Mouse (Mus musculus) lung, postnatal 0 days (tissue): ENCODE data around the gene Wipf1.

Experiments used
- CTCF ChIP-seq: IDR thresholded peaks from 2 replicates; pipeline ENCODE4 v1.5.1; 2016; ENCODE audit warnings: antibody characterized with exemption, mild to moderate bottlenecking
- EP300 ChIP-seq: IDR thresholded peaks from 2 replicates; pipeline ENCODE4 v1.6.1; 2016; ENCODE audit warnings: antibody characterized with exemption, mild to moderate bottlenecking, control low read depth

DNA sequence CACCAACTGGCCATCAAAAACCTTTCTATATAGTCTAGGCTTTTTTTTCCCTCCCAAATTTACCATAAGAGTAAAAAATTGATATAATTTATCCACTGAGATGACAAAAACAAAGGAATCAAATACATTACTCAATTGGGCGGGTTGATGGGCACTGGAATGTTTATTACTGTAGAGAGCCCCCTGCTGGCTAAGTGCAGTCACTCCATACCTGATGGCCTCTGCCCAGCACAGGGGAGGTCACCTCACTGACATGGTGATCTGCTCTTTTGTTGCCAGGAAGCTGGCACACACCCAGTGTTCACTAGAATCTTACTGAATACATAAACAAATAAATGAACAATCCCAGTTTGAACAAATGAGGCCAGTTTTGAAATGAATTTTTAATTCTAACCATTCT lies 102.2 kb downstream of the Wipf1 start:
- TF ChIP-seq EP300 (no peak), CTCF (peak; percentile 76)
